Mouse (Mus musculus) midbrain, embryonic 14.5 days (tissue): Measurements from ENCODE around the gene Pde6d. TPM values are rescaled to one million over a fixed set of nuclear protein-coding genes. Genes with fewer than 3 reads are reported as not detected.

Source experiments
- ATAC-seq: fragments of 200-750 bp; cut with Nextera tagmentation; 2 replicates; pipeline ENCODE4 v1.8.0; 2017; ENCODE audit warnings: moderate number of reproducible peaks, moderate library complexity; ENCODE audit not compliant: low FRiP score, low TSS enrichment
- DNase-seq: peaks from one replicate; pipeline ENCODE4 v3.0.0-alpha.2; 2015
- H3K27ac ChIP-seq: fragments of 300-500 bp; sonication (generic); replicated peaks from 2 replicates; pipeline ENCODE4 v1.5.1; 2014; ENCODE audit warnings: mild to moderate bottlenecking, low read depth, low read length, moderate library complexity
- H3K27me3 ChIP-seq: fragments of 300-500 bp; sonication (generic); 2 replicates; pipeline ENCODE4 v1.6.1; 2014; ENCODE audit warnings: low read length, control low read depth, mixed read lengths; ENCODE audit not compliant: control insufficient read depth, insufficient read depth
- H3K36me3 ChIP-seq: fragments of 300-500 bp; sonication (generic); 2 replicates; pipeline ENCODE4 v1.6.1; 2014; ENCODE audit warnings: low read length, control low read depth; ENCODE audit not compliant: control insufficient read depth, insufficient read depth
- H3K4me1 ChIP-seq: fragments of 300-500 bp; sonication (generic); 2 replicates; pipeline ENCODE4 v1.6.1; 2014; ENCODE audit warnings: mild to moderate bottlenecking, antibody characterized with exemption, low read length, control low read depth; ENCODE audit not compliant: control insufficient read depth, insufficient read depth
- H3K4me2 ChIP-seq: fragments of 300-500 bp; sonication (generic); 2 replicates; pipeline ENCODE4 v1.6.1; 2014; ENCODE audit warnings: mild to moderate bottlenecking, low read length, moderate library complexity
- H3K4me3 ChIP-seq: fragments of 300-500 bp; sonication (generic); replicated peaks from 2 replicates; pipeline ENCODE4 v1.5.1; 2014; ENCODE audit warnings: low read depth, low read length
- H3K9ac ChIP-seq: fragments of 300-500 bp; sonication (generic); replicated peaks from 2 replicates; pipeline ENCODE4 v1.6.1; 2014; ENCODE audit warnings: mild to moderate bottlenecking, low read length, moderate library complexity
- H3K9me3 ChIP-seq: fragments of 300-500 bp; sonication (generic); 2 replicates; pipeline ENCODE4 v1.6.1; 2016; ENCODE audit warnings: low read length, control low read depth, mixed read lengths; ENCODE audit not compliant: control insufficient read depth
- WGBS: fragments of 180-500 bp; shearing (Covaris S2); extraction: QIAGEN DNeasy Blood & Tissue Kit; methylation state at CpG from one replicate; pipeline ENCODE4 v1.1.7; 2014; 5-methylcytosine and 5-hydroxymethylcytosine counted together
- polyA plus RNA-seq: library from polyadenylated mRNA; unstranded; fragments of >200 nt; fragmentation: Nextera tagmentation; extraction: Ambion mirVana; gene quantifications from 2 replicates; pipeline ENCODE4 v1.2.1, GENCODE M21; 2014

Gene Pde6d
- polyA plus RNA-seq, 1 experiment from 2014 or later: 89.1 TPM

GRCm38 (mm10) chr1:86497986-86498385, 84.4 kb downstream of the Pde6d start:
- Histone ChIP-seq H3K27ac (no peak overlapping the region), H3K27me3 (no peaks in the 10 kb centered on the region), H3K9me3 (no peaks in the 10 kb centered on the region), H3K4me3 (no peak overlapping the region), H3K4me1 (peaks cover 6% of the 10 kb centered on the region), H3K36me3 (no peaks in the 10 kb centered on the region), H3K4me2 (no peak overlapping the region), H3K9ac (no peak overlapping the region)
- ATAC-seq (no peak), DNase-seq (no peak)
- 57% methylated on average over 3 of the region's 3 CpGs for WGBS

DNA sequence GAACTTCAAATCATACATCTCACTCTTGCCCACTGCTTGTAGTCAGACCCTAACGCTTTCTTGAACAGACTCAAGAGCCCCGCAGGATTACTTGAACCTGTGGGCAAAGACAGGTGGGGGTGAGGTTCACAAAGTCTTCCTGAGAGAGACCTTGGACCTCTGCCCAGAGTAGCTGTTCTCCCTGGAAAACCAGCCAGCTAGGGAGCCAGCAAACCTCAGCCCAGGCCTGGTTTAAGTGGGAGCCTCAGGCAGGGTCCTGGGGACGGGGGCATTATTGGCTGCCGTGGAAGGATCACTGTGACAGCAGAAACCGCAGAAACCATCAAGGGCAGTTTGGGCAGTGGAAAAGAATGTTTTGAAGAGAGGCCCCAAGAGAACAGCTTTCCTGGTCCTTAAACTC, 85.1 kb downstream of the Pde6d start:
- DNase-seq (no peak), ATAC-seq (no peak)
- H3K9me3 ChIP-seq: no peaks in the 10 kb centered on the region
- H3K4me3 ChIP-seq: no peak overlapping the region
- H3K9ac ChIP-seq: no peak overlapping the region
- no peaks in the 10 kb centered on the region for H3K36me3 ChIP-seq
- 88% methylated on average over 5 of the region's 5 CpGs for WGBS
- no peaks in the 10 kb centered on the region for H3K27me3 ChIP-seq
- H3K27ac ChIP-seq: no peak overlapping the region
- H3K4me1 ChIP-seq: peaks cover 5% of the 10 kb centered on the region; the same call in 1 of the 2 replicates
- no peak overlapping the region for H3K4me2 ChIP-seq

- H3K9ac ChIP-seq: no peak overlapping the region
- no peak for ATAC-seq
- no peak overlapping the region for H3K4me3 ChIP-seq
- no peak overlapping the region for H3K4me2 ChIP-seq
- no peaks in the 10 kb centered on the region for H3K27me3 ChIP-seq
- H3K27ac ChIP-seq: no peak overlapping the region
- no peaks in the 10 kb centered on the region for H3K9me3 ChIP-seq
- WGBS: 96% methylated on average over 4 of the region's 4 CpGs
- DNase-seq: no peak
- no peaks in the 10 kb centered on the region for H3K36me3 ChIP-seq
- peaks cover 8% of the 10 kb centered on the region; the same call in 1 of the 2 replicates for H3K4me1 ChIP-seq
Observed at GRCm38 (mm10) chr1:86496340-86496739, 86.1 kb downstream of the Pde6d start.

DNA sequence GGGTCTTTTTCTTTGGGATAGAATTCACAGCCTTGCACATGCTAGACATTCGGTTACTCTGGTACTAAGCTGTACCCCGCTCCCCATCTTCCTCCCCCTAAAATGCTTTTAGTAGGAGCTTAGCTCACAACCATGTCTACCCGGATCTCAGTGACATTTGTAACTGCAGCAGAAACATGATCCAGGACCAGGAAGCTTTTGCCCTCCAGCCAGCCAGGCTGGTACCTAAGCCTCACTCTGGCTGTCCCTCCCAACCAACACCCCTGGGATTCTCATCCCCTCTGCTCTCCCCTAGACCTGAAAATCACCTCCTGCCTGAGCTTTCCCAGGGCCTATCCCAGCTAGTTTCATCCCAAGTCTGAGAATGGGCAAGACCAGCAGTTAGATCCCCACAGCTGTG, 88.6 kb downstream of the Pde6d start:
- Histone ChIP-seq H3K4me2 (no peak overlapping the region), H3K36me3 (no peaks in the 10 kb centered on the region), H3K4me3 (no peak overlapping the region), H3K9me3 (no peaks in the 10 kb centered on the region), H3K27me3 (no peaks in the 10 kb centered on the region), H3K27ac (no peak overlapping the region), H3K9ac (no peak overlapping the region), H3K4me1 (peaks cover 11% of the 10 kb centered on the region)
- DNase-seq: no peak
- WGBS: 87% methylated on average over 3 of the region's 3 CpGs
- ATAC-seq: no peak

Other genes with a start within 250 kb of the Pde6d start
- 153 and 154 TPM in 2 replicates for gene Ncl, start 223.2 kb downstream of the Pde6d start, polyA plus RNA-seq
- not detected in 2 replicates for gene Nmur1, start 156.4 kb downstream of the Pde6d start, polyA plus RNA-seq
- not detected in 2 replicates for gene Tex44, start 156.3 kb downstream of the Pde6d start, polyA plus RNA-seq
- 2,168 and 2,208 TPM in 2 replicates for gene Ptma, start 55.9 kb downstream of the Pde6d start, polyA plus RNA-seq
- gene Cops7b, start 275 bp upstream of the Pde6d start, polyA plus RNA-seq: 55.6 and 56.7 TPM in 2 replicates
- gene Nppc, start 87.9 kb upstream of the Pde6d start, polyA plus RNA-seq: 1.8 and 1.9 TPM in 2 replicates
- gene Dis3l2, start 121.2 kb upstream of the Pde6d start, polyA plus RNA-seq: 35.1 and 39.9 TPM in 2 replicates